Mouse (Mus musculus): Measurements from ENCODE around the gene Dennd4a. TPM values are rescaled to one million over a fixed set of nuclear protein-coding genes. Genes with fewer than 3 reads are reported as not detected.

Gene Dennd4a
- total and polyA plus RNA-seq, 3 experiments, result 22.6 to 41.1 (median 37.1) TPM

- Histone ChIP-seq H3K4me2 (ENCODE audit: insufficient read depth, low read depth, poor library complexity, severe bottlenecking) (no peak overlapping the region), H3K36me3 (replicated peaks in 1 of 2; ENCODE audit: control insufficient read depth in 1 of 2, insufficient read depth in 1 of 2, low read length in 1 of 2) (no peaks in the 10 kb centered on the region), H3K9me3 (replicated peaks; ENCODE audit: low read length) (peaks cover 5% of the 10 kb centered on the region), H3K4me1 (ENCODE audit: control insufficient read depth in 1 of 2, insufficient read depth in 2 of 2) (peaks cover 6 to 82% of the 10 kb centered on the region in 2 experiments; a peak in 3 of 4 replicates), H3K79me2 (replicated peaks; ENCODE audit: control insufficient read depth, extremely low read depth, insufficient read depth, poor library complexity, severe bottlenecking) (no peaks in the 10 kb centered on the region), H3K4me3 (replicated peaks in 1 of 3; ENCODE audit: low read depth in 2 of 3, low read length in 2 of 3, poor library complexity in 1 of 3) (no peak overlapping the region), H3K9ac (ENCODE audit: insufficient read depth, low read depth) (no peak overlapping the region), H3K27ac (ENCODE audit: insufficient read depth, low read depth) (no peak overlapping the region), H3K27me3 (replicated peaks) (no peaks in the 10 kb centered on the region)
- TF ChIP-seq MXI1 (IDR thresholded peaks at IDR 0.05; ENCODE audit: low read depth, low read length), result no peak
- no peak for TF ChIP-seq RAD21 (IDR thresholded peaks at IDR 0.05; ENCODE audit: low read depth, low read length)
- 0 out of 2 replicates have a peak, but pooled peaks have one; percentile 5 for TF ChIP-seq EP300 (IDR thresholded peaks at IDR 0.05; ENCODE audit: low read length)
- in situ Hi-C loops (cut with MboI; ENCODE audit: low pct_ligation_motif_present, low pct_unique_long_range_greater_than_20kb, low sequenced_read_pairs), result no loop called here
- dilution Hi-C loops (cut with MboI; ENCODE audit: extremely low pct_ligation_motif_present, extremely low pct_unique_long_range_greater_than_20kb, low sequenced_read_pairs), result no loop called here
- no peak for DNase-seq (ENCODE audit: extremely low read depth)
Measured at GRCm38 (mm10) chr9:64791676-64792075, 19.5 kb upstream of the Dennd4a start.

GRCm38 (mm10) chr9:64792379-64793274 lies 18.5 kb upstream of the Dennd4a start:
- H3K4me3 ChIP-seq (replicated peaks in 1 of 3; ENCODE audit: low read depth in 2 of 3, low read length in 2 of 3, poor library complexity in 1 of 3), result no peak overlapping the region

GRCm38 (mm10) chr9:64793275-64793590 lies 17.9 kb upstream of the Dennd4a start:
- Histone ChIP-seq H3K4me1 (ENCODE audit: control insufficient read depth in 1 of 2, insufficient read depth in 2 of 2) (peaks cover 10 to 85% of the 10 kb centered on the region in 2 experiments; a peak in 3 of 4 replicates), H3K9me3 (replicated peaks; ENCODE audit: low read length) (peaks cover 5% of the 10 kb centered on the region), H3K79me2 (replicated peaks; ENCODE audit: control insufficient read depth, extremely low read depth, insufficient read depth, poor library complexity, severe bottlenecking) (no peaks in the 10 kb centered on the region), H3K4me3 (replicated peaks in 1 of 3; ENCODE audit: low read depth in 2 of 3, low read length in 2 of 3, poor library complexity in 1 of 3) (no peak overlapping the region), H3K4me2 (ENCODE audit: insufficient read depth, low read depth, poor library complexity, severe bottlenecking) (no peak overlapping the region), H3K9ac (ENCODE audit: insufficient read depth, low read depth) (no peak overlapping the region), H3K27me3 (replicated peaks) (no peaks in the 10 kb centered on the region), H3K27ac (ENCODE audit: insufficient read depth, low read depth) (no peak overlapping the region), H3K36me3 (replicated peaks in 1 of 2; ENCODE audit: control insufficient read depth in 1 of 2, insufficient read depth in 1 of 2, low read length in 1 of 2) (no peaks in the 10 kb centered on the region)
- TF ChIP-seq MAFK (IDR thresholded peaks at IDR 0.05; ENCODE audit: insufficient replicate concordance, low read length) (no peak), NELFE (IDR thresholded peaks at IDR 0.05; ENCODE audit: low read depth, low read length) (no peak), ZNF384 (IDR thresholded peaks at IDR 0.05; ENCODE audit: low read depth, low read length) (peak; percentile 81)
- no peak for DNase-seq (ENCODE audit: extremely low read depth)
- dilution Hi-C loops (cut with MboI; ENCODE audit: extremely low pct_ligation_motif_present, extremely low pct_unique_long_range_greater_than_20kb, low sequenced_read_pairs), result no loop called here
- in situ Hi-C loops (cut with MboI; ENCODE audit: low pct_ligation_motif_present, low pct_unique_long_range_greater_than_20kb, low sequenced_read_pairs), result no loop called here

More at GRCm38 (mm10) chr9:64792379-64793274, 18.5 kb upstream of the Dennd4a start:
- in situ Hi-C loops (cut with MboI; ENCODE audit: low pct_ligation_motif_present, low pct_unique_long_range_greater_than_20kb, low sequenced_read_pairs), result no loop called here
- Histone ChIP-seq H3K27ac (ENCODE audit: insufficient read depth, low read depth) (no peak overlapping the region), H3K9me3 (replicated peaks; ENCODE audit: low read length) (peaks cover 5% of the 10 kb centered on the region), H3K4me2 (ENCODE audit: insufficient read depth, low read depth, poor library complexity, severe bottlenecking) (no peak overlapping the region), H3K4me1 (ENCODE audit: control insufficient read depth in 1 of 2, insufficient read depth in 2 of 2) (peaks cover 9 to 85% of the 10 kb centered on the region in 2 experiments; a peak in 3 of 4 replicates), H3K79me2 (replicated peaks; ENCODE audit: control insufficient read depth, extremely low read depth, insufficient read depth, poor library complexity, severe bottlenecking) (no peaks in the 10 kb centered on the region), H3K27me3 (replicated peaks) (no peaks in the 10 kb centered on the region), H3K9ac (ENCODE audit: insufficient read depth, low read depth) (no peak overlapping the region), H3K36me3 (replicated peaks in 1 of 2; ENCODE audit: control insufficient read depth in 1 of 2, insufficient read depth in 1 of 2, low read length in 1 of 2) (no peaks in the 10 kb centered on the region)
- TF ChIP-seq MAZ (IDR thresholded peaks at IDR 0.05; ENCODE audit: low read depth, low read length) (no peak), EP300 (IDR thresholded peaks at IDR 0.05; ENCODE audit: low read length) (no peak), TCF12 (IDR thresholded peaks at IDR 0.05; ENCODE audit: low read depth, low read length) (no peak), SMC3 (IDR thresholded peaks at IDR 0.05; ENCODE audit: low read depth, low read length) (no peak), RCOR1 (conservative IDR thresholded peaks at IDR 0.05; ENCODE audit: low read depth, low read length) (no peak), POLR2A (IDR thresholded peaks at IDR 0.05; ENCODE audit: low read depth, low read length) (no peak), ELF1 (IDR thresholded peaks at IDR 0.05; ENCODE audit: low read depth, low read length) (no peak), USF1 (IDR thresholded peaks at IDR 0.05; ENCODE audit: low read depth, low read length) (no peak), HCFC1 (IDR thresholded peaks at IDR 0.05; ENCODE audit: low read depth, low read length) (no peak), MXI1 (IDR thresholded peaks at IDR 0.05; ENCODE audit: low read depth, low read length) (no peak), NELFE (IDR thresholded peaks at IDR 0.05; ENCODE audit: low read depth, low read length) (no peak), KAT2A (IDR thresholded peaks at IDR 0.05; ENCODE audit: insufficient replicate concordance, low read length) (no peak), JUND (conservative IDR thresholded peaks at IDR 0.05; ENCODE audit: low read depth, low read length) (no peak), UBTF (IDR thresholded peaks at IDR 0.05; ENCODE audit: low read depth, low read length) (no peak), ETS1 (conservative IDR thresholded peaks at IDR 0.05; ENCODE audit: low read depth, low read length) (no peak), USF2 (conservative IDR thresholded peaks at IDR 0.05; ENCODE audit: low read depth, low read length) (no peak), POLR2AphosphoS2 (IDR thresholded peaks at IDR 0.05; ENCODE audit: low read depth, low read length) (no peak), IRF4 (IDR thresholded peaks at IDR 0.05; ENCODE audit: low read depth, low read length) (no peak)
- no peak for DNase-seq (ENCODE audit: extremely low read depth)
- dilution Hi-C loops (cut with MboI; ENCODE audit: extremely low pct_ligation_motif_present, extremely low pct_unique_long_range_greater_than_20kb, low sequenced_read_pairs), result no loop called here

Measured in CH12.LX (cell line).